Mouse (Mus musculus) CH12F3 (cell line): ENCODE results near the gene Slc25a48.

ENCODE experiments used
- in situ Hi-C: fragments of 300-500 bp; cut with MboI; formaldehyde crosslinking; loops from 2 replicates; pipeline ENCODE4 v1.14.3; 2020; ENCODE audit warnings: low sequenced_read_pairs

Gene Slc25a48

DNA sequence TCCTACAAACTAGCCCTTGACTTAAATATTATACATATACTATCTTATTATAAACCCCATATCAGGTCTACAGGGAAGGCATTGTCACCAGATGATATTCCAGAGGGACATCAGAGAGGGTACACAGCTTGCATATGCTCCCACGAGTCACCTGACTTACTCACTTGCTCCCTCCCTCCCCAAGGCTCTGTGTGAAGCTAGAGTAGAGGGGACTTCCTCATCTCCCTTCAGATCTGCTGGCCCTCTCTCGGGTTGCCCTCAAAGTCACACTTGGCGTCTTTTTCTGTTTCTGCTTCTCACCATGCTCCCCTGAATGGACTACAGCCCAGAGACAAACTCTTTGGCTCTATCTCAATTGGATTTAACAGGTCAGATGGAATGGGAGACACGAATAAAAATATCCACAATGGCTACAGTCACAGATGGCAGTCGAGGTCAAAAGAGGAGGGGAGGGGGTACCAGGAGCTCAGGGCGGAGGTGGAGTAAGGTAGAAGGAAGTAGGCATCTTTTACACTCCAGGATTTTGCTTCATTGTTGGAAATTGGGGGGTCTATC is 63.8 kb downstream of the Slc25a48 start:
- in situ Hi-C loops = no loop called here

DNA sequence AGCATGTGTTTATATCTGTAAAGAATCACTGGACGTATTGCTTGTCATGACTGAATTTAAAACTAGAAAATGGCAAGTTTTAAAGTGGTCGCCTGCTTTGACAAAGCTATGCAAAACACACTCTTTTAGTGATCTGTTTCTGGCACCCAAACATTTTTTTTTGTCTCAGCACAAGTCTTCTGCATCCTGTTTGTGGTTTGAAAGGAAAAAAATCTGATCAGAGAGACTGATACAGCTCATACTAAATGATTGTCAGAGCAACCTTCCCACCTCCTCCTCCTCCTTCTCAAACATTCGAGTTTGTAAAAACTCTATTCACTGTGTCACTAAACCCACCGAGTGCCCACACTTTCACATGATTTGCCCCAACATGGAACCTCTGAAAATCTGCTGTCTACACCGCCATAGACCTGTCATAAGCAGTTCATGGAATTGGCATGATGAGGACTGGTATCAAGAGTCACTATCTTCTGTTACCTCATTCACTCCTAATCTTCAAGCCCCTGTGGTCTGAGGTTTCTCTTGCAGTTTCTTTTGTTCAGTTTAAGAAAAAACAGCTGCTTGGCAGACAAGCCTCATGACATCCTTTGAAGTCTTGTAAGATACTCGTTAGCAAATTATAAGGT is 68.8 kb downstream of the Slc25a48 start:
- in situ Hi-C loops = no loop called here

DNA sequence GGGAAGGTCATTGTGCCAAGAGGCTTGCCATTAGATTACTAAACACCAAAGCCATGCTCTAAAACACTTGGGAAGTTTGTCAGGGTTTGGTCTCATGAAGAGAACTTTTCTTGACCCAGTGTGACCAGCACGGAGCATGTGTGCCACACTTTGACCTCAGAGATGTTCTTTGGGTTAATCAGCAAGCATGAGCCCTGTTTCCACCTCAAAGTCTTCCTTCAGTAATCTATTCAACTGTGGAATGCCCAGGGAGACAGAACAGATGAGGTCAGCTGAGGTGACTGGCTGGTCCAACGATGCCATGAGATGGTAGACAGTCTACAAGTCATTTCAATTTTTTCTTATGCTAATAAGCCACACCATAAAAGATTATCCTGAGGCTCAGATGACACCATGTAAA is 71.6 kb downstream of the Slc25a48 start:
- in situ Hi-C loops = no loop called here

DNA sequence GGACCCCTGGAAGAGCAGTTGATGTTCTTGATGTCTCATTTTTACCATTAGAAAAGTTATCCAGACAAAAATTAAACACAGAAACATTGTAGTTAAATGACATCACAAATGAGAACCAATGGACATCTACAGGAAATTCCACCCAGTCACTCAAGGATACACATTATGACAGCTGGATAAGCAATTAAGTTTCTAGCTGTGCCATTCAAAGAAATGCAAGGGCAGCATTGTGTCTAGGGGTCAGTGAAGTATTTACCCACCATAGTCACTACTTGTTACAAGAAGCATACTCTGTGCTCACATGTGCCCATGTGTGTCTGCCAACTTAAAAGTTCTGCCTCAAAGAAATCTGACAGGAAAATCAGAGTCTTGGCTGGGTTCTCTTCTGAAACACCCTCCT is 75.4 kb downstream of the Slc25a48 start:
- in situ Hi-C loops = no loop called here

DNA sequence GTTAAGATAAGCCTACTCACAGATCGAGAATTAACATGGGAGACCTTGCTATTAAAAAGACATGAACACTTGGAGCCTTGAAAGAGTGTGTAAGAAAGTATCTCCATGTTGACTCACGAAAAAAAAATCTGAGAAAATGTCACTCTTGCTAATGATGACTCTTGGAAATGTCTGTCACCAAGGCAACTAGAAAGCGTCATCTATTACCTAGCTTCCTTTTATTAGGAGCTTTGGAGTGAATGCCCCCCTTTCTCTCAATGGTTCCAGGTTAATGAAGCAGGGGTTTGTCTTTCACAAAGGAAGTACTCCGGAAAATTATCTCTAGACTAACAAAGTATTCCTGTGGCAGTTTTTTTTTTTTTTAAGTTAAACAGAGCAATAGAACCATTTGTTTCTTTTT is 78.2 kb downstream of the Slc25a48 start:
- in situ Hi-C loops = no loop called here

DNA sequence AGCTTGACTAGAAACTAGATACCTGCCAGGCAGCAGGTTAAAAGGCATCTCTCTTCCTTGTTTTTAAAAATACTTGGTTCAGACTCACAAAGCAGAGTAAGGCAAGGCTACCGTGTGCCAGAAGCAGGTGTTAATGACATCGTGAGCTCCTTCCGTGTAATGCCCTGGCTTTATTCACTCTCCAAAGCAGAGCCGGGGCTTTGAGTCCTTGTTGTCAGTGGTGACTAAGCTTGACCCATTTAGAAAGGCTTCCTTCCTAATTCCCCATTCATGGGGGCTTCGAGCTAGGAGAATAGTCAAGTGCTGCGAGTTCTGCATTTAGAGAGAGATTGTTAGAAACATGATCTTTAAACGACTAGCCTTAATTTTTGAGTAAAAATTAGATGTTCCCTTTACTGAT is 78.7 kb downstream of the Slc25a48 start:
- in situ Hi-C loops = no loop called here

DNA sequence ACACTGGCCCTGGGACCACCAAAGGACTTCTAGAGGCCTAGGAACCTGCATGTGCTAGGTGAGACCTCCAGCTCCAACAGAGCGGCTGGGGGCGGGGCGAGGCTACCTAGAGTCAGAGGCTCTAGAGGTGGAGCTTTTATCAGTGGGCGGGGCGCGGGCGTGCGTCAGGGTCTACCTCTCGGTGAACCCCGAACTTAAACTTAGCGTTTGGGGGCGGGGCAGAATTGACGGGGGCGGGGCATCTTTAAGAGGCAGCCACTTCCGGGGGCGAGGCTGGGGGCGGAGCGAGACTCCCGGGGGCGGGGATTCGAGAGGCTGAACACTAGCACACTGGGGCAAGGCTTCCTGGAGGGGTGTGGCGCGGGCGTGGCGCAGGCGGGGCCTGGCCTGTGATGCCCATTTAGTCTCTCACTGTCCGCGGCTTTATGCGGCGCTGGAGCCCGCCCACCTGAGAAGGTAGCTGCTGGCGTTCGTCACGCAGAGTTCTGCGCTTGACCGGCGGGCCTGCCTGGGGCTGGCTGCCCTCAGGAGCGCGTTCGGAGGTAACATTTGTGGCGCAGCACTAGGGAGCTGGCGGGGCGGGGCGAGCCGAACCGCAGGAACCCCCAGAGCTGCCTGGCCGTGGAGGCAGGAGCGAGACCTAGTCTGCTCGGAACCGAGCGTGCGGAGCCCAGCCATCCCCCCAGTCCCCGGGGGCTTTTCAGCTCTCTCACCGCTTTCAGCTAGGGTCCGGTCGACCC is 84.1 kb downstream of the Slc25a48 start, which contains the start of gene Fbxl21:
Gene Fbxl21, plus strand, starts transcription at position 392 of the 740 bp plus-strand sequence.
- in situ Hi-C loops = no loop called here

DNA sequence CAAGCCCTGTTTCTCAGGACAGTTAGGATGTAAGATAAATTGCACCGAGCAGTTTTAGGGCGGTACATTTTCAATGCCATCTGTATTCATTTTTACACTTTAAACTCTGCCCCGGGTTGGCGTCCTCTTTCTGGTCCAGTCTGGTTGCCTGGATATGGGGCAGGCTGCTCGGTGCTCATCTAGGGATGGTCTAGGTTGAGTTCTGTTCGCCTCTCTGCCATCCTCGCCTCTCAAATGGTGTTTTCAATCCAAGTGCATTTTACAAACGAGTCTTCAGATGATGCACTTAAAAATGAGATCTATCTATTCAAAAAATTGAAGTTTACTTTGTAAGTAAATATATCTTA is 84.6 kb downstream of the Slc25a48 start:
- in situ Hi-C loops = no loop called here
